Mouse (Mus musculus): ENCODE measurements around the gene Podxl.
A peak's percentile ranks its signal among the peaks of the same experiment; 100 is the strongest.

Podxl gene

DNA sequence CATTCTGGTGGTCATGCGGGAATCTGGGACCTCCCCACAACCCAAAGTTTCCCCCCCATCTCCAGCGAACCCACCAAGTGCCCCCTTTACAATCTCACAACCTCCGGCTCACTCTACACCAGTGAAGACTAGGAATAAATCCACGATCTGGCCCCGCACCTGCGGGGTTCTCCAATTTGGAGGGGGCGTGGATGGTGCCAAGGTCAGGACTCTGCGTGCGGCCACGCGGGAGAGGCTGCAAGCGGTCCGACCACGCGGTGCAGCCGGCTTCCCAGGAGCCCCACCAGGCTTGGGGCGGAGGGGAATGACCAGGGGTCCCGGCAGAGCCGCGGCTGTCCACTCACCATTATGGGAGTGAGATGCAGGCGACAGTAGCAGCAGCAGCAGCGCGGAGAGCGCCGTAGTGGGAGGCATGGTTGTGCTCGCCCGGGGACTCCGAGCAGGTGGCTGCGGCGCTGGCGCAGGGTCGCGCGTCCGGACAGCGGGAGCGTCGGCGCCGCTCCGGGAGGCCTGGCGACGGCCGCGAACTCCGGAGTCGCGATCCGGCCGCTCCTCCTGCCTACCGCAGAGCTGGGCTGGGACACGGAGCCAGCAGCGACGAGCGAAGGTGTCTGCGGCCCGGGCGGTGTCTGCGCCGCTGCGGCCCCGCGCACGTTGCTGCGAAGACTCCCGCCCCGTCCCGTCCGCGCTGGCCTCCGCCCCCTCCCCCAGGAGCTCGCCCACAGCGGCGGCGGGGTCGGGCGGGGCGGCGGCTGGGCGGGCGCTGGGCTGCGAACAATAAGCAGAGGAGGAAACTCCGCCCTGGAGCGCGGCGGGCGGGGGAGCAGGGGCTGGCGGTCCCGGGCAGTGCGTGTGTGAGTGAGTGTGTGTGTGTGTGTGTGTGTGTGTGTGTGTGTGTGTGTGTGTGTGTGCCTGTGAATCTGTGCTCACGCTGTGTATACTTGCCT, at the start of gene Podxl:
Podxl (minus strand) TSS at position 747 of the 947 bp plus-strand sequence.
- DNase-seq = peak; percentile 85 to 91

DNA sequence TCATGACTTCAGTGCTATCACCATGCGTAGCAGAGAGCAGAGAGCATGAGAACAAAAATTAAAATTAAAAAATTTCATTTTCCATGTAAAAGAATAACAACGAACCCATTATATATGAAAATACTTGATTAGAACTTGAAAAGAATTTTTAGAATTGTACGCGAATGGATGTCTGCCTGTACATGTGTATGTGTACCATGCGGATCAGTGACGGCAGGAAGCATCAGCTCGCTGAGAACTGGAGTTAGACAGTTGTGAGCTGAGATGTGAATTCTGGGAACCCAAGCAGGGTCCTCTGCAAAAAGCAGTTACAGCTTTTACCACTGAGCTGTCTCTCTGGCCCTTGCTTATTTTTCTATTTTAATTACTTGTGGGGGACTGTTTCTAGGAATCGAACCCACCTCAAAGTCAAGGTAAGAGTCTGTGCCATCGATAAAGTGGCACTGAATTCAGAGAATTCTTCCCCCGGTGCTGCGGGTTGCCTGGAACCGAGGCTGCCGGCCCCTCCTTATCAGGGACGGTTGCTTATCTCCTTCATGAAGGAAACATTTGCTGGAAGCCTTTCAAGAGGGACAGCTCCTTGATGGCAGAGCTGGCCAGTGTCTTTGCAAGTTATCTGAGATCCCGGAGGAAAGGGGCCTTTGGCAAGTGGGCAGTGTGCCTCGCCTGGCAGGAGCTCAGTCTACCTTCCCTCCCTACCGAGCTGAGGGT, 48.9 kb upstream of the Podxl start:
- DNase-seq = peak in 1 of 2 experiments; percentile 23

DNA sequence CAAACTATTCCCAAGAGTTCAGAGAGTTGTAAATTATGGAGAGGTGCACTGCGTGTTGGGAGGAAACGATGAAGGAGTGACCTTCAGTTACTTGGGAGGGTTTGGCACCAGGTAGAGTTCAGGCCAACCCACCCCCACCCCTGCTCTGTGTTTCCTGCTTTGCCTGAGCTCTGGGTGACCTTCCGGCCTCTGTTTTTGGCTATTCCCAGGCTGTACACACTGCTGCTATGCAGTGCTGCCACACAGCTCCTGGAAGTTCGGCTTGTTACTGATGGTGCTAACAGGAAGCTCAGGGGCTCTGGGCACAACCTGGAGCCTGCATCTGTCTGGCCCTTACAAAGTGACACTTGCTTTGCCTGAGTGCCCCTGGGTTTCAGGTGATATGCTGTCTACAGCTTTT, 42.6 kb upstream of the Podxl start:
- DNase-seq = peak; percentile 37 to 64

DNA sequence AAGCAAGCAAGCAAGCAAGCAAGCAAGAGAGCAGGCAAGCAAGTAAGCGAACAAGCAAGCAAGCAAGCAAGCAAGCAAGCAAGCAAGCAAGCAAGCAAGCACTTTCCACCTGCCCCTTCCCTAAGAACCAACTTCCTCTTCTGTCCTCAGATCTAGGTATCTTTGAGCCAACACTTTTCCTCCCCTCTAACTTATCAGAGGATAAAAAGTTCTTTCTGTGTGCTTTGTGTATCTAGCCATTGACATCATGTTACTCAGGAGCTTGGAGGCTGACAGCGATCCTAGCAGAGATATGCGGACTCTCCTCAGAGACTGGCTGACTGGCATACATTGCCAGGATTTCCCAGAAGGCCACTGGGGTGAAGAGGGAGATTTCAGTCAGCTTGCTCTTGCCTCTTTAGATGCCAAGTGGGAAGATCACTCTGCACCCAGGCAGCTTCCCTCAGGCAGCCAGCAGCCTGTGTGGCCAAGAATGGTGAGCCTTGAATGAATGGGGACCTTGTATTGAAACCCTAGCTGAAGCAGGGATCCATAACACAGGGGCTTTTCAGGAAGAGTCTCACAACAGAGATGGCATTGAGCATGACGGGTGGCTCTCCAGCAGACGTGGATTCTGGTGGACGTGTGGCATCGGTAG, 41.0 kb upstream of the Podxl start:
- DNase-seq = no peak

DNA sequence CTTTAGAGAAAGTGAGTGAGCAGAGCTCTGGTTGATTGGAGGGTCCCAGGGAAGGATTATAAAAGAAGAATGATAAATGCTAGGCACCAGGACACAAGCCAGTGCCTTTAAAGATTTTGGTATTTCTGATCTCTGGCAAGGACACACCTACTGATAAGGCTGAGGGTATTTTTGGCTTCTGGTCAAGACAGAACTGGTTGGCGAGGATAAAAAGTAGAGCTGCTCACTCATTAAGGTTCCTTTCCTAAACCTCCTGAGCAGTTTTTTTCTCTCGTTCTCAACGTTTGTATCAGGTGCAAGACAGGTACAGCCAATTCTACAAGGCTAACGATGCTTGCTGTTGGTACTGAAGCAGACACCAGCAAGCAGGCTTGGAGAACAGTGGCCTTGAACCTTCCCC, 38.7 kb upstream of the Podxl start:
- DNase-seq = no peak

DNA sequence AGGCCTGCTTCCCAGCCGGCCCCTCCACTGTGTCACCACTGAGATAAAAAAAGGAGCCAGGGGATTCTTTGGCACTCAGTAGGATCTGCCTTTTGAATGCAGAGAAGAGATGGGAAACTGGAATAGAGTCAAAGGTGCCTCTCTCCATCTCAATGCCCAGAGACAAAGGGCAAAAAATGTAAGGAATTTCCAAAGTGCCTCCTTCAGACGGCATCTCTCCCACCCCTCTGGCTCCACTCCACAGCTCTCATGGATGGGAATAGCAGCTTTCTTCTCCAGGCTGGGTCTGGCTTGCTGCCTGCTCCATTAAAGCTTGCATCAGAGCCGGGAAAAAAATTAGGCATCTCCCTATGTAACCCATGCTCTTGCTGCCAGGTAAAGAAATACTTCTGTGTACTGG, 37.4 kb upstream of the Podxl start:
- DNase-seq = no peak

DNA sequence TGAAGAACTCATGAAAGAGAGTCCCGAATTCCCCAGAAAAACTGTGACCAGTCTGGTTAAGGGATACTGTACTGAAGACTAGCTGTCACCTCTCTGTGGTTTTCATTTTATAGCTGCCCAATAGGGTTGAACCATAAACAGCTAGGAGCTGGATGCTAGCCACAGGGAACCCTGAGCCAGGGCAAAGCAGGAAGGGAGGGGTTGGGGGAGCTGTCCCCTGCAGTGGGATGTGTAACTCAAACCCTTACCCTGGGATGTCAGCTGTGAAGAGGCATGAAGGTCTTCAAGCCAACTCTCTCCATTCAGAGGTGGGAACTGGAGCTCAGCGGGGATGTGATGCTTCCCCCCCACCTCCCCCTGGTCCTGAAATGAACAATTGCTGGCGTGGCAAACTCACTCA, 36.1 kb upstream of the Podxl start:
- no peak for DNase-seq

DNA sequence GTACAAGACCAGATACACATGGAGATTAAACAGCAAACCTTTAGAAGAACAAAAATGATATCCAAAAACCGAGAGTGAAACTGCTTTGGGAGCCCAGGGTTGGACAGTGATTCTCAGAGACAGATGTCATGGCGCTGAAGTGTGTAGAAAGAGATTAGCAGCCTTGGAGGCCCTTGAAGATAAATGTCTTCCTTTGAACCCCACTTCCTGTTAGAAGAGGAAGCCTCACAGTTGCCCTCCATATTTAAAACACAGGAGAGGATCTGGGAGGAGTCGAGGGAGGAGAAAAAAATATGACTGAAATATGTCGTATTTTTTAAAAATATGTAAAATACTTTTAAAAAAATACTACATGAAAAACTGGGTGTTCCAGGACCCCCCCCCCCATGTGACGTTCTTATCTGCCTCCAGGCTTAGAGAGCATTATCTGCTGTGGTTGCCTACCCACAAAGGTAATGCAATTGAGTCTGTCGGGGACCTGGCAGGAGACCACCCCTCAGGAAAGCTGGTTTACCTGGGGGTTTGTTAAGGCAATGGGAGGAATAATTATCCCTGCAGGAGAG, 34.6 kb upstream of the Podxl start:
- DNase-seq = peak in 1 of 2 experiments; percentile 29

DNA sequence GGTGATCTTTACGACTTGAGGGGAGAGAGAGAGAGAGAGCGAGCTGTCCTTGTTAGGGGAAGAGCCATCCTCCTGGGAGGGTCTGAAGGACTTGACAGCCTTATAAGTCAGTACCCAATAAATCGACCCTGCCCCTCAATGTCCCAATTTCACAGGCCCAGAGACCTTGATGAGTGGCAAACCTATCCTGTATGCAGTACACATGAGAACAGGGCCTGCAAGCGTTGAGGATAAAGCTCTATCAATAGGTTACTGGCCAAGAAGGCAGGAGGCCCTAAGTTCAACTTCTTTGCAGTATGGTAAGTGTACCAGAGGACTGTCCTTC, 33.3 kb upstream of the Podxl start:
- DNase-seq = no peak

DNA sequence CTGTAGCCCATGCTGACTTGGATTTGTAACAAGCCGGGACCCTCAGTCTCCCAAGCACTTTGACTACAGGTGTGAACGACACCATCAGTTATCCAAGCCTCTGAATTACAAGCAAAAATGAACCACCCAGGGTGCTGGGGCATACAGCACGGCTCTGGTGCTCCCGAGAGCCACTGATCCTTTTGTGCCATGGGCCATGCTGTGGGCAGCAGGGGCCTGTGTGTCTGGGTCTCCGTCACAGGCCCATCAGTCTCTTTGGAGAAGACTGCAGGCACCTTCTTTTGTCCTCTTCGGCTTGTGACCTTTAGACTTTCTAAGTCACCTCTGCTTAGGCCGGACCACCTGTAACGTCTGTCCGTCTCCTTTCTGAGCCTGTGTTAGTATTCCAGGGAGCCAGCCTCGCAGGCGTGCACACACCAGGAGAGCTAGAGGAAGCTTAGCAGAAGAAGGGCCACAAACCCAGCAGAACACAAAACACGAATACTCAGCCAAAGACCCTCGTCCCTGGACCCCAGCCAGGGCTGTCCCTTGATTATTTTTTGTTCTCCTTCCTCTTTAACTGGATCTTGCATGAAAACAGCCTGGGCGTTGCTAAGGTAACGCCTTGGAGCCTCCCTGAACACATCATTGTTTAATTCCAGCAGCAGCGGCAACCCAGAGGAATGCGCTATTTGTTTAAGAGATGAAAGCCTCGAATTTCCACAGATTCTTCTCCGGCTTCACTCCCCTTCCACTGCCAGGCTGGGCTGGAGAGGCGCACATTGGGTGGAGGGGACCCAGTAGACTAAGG, 32.8 kb upstream of the Podxl start:
- peak; percentile 52 to 58 for DNase-seq

DNA sequence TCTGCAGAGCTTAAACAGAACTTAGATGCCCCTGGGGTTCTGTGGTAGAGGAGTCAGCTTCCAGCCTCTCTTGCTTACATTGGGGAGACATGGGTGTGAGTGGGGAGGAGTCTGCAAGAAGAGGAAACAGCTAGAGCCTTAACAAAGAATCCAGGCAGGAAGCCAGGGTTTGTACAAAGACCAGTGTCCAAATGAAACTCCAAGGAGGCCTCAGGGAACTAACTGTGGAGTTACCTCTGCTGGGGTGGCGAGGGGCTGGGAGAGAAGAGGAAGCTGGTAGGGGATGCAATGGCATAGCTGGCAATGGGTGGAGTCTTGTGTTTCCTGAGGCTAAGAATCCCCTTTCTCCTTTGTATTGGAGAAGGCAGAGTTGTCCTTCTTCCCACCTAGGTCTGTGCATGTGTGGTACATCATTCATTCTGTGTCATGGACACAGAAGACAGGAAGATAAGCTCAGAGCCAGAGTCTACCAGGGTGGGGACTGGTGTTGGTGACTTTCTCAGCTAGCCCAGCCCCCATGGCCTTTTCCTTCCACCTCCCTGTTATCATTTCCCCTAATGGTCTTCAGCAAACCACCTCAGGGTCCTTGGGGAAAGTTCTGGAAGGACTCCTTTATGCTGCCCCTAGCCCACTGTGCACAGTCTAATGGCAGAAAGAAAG, 28.9 kb upstream of the Podxl start:
- peak; percentile 61 to 80 for DNase-seq

DNA sequence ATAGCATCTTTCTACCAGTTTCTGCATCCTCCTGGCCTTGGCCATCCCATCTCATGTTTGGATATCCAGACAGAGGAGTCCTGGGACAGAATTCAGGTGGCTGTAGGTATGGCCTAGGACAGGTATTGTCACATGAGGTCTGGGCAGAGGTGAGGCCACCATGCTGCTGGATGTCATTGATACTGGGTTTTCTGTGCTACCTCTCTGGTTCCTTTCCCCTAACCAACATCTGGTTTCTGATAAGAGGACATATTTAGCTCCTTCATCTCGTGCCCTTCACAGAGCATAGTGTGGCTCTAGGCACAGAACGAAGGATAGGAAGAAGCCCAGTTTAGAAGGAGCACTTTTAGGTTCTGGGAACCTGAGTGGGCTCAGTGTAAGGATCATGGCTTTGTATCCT, 28.3 kb upstream of the Podxl start:
- DNase-seq = no peak

DNA sequence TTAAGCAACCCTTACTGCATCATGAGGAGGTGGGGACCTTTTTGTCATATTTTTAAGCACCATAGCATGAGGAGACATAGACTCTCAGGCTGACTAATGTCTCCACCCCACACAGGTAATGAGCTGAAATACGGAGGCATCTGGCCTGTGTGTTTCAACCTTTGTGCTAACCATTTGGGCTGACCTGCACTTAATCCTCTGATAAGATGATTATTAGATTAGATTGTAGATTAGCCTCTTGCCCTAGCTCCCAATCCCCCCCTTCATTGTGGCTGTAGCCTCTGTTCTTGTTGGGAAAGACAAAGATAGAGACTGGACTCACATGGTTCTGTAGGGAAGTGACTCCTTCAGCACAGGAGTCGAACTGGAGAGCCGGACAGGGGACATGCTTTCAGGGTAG, 27.9 kb upstream of the Podxl start:
- no peak for DNase-seq

DNA sequence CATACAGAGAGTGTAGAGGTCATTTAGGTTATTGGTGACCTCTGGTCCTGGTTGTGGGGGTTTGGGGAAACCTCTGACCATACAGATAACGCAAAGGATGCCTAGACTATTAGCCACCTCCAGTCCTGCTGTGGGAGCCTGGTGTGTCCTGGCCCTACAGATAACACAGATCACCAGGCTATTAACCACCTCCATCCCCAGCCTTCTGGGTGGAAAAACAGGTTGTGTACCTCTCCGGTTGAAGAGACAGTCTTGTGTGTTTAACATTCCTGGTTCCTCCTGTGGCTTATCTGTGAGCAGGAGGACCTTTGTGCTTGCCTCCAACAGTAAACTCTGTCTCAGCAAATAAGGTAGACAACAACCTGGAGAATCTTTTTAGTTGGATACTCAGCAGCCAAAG, 27.0 kb upstream of the Podxl start:
- no peak for DNase-seq

DNA sequence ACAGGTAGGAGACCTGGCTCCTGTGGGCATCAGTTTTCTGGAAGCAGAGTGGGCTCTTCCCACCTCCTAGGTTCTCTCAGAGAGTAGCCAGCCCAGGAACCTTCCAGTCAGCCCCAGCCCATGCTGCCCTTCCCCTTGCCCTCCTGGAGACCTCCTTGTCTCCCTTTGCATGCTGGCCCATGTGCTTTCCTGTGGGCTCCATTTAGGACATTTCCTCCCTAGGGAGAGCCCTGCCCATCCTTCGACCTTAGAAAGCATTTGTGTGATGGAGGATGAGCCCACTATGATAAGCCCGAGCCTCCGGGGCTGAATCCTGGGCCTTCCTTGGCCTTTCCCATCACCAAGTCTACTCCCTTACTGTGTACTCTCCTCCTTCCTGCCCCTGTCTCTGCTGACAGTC, 25.5 kb upstream of the Podxl start:
- DNase-seq = peak; percentile 63 to 82

DNA sequence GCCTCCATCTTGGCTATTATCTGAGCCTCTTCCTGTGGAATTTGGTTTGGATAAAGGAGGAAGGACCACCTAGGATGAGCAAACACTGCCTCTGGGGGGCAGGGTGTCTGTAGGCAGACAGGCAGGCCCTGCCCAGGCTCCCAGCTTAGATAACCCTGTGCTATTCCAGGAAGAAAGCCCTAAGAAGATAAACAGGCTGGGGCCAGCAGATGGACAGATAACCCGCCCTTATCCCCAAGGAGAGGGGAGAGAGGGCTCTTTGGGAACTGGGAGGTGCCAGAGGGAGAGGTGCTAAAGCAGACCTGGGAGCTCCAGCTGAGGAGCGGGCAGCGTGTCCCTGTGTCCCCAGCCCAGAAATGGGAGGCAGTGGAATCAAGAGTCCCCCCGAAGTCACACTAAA, 23.9 kb upstream of the Podxl start:
- DNase-seq = peak in 1 of 2 experiments; percentile 14

DNA sequence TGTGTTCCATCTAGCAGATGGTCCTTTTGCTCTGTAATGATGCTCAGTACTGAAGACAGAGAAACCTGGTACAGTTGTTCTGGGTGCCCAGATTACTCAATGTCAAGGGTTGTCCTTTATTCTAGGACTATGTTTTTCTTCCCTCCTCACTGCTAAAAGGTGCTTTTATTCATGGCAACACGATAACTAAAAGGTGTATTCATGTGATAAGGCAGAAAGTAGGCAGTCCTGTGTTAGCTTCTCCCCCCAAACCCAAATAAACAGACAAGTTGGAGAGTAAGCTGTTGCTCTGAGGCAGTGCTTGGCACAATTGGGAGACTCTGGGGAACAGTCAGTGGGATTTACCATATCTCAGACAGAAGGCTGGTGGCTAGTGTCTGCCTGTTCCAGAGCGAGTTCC, 22.3 kb upstream of the Podxl start:
- DNase-seq = no peak

DNA sequence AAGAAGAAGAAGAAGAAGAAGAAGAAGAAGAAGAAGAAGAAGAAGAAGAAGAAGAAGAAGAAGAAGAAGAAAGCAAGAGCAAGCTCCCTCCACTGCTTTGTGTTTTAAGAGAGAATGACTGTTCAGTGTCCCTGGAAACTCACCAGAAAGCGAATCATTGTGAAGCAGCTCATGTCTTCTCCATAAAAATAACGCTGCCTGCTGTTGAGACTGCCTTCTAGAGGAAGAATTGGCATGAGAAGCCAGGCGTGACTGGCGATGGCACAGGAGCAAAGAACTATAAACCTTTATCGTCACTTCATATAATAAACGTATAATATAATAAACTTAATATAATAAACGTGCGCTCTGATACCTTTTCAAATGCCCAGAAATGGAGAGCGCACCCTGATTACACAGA, 12.4 kb upstream of the Podxl start:
- DNase-seq = no peak

DNA sequence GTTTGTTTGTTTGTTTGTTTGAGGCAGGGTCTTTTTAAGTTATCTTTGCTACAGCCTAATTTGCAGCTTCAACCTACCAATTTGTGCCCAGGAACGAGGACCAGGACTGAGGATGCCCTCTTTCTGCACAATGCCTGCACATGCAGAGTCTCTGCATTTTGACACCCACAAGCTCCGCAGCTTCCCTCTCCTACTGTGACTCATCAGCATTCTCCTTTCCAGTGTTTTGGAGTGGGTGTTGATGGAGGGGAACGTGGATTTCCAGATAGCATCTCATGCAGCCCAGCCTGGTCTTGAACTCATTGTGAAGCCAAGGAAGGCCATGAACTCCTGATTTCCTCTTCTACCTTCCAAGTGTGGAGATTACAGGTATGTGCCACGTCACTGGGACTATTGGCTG, 11.3 kb upstream of the Podxl start:
- no peak for DNase-seq

DNA sequence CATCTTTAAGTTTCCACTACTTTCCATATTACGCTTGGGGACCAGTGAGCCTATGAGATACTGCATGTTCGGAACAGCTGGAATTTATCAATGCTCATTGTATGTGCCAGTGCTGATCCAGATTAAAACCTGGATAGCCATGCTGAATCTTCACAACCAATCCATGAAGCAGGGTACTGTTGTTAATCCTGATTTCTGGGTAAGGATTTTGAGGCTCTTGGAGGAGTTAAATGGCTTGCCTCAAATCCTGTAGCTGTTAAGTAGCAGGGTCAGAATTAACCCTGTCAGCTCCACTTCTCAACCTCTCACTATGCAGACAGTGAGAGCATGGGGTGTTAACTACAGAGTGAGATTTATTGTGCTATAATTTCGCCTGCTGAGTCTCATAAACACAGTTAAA, 7.7 kb upstream of the Podxl start:
- DNase-seq = no peak

DNA sequence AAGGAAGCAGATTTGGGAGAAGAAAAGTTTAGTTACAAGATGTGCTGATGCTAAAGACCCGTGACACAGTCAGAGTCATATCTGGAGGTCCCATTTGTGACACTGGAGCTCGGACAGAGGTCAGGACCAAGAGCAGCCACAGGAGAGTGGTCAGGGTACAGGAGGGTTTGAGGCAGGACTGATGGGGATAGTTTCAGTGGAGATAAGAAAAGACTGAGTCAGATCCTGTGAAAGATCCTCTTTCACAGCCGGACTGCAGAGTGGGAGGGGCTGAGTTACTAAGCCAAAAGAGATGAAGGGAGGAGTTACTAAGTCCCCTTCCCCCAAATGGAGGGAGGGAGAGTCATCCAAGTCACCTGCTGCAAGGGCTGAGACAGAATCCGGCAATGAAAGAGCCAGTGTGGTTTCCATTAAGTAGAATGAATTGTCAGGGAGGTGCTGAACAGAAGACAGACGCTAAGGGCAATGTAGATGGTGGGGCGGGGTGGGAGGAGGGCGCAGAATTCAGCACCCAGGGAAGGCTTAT, 4.4 kb upstream of the Podxl start:
- no peak for DNase-seq

DNA sequence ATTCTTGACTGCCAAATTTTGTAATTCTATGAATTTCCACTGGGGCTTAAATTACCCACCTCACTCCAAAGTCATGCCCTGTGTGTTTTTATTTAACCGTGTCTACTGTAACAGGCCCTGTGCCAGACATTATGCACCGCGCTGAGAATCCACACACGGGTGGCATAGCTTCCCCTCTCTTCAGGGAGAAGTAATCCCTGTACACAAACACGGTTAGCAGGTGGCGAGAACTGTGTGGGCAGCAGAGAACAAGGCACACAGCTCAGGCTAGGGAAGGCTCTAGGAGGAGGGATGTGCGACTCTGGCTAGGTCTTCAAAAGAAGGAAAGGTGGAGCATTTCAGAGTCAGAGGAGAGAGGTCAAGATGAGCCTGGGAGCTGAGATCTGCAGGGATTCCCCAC, 3.4 kb upstream of the Podxl start:
- DNase-seq = no peak

All from kidney, postnatal 36 days (tissue).